Mouse (Mus musculus) kidney, adult 2 months (tissue): ENCODE measurements around the gene Prpf6. TPM values are rescaled to one million over a fixed set of nuclear protein-coding genes. Genes with fewer than 3 reads are reported as not detected.

Source experiments
- DNase-seq: peaks from one replicate; pipeline ENCODE4 v3.0.0; 2021
- H3K27ac ChIP-seq: fragments of 200-500 bp; 2 replicates; pipeline ENCODE4 v1.5.1; 2012; ENCODE audit warnings: low read depth, low read length, control low read depth, inconsistent platforms; ENCODE audit not compliant: insufficient read depth
- H3K27me3 ChIP-seq: fragments of 200-500 bp; replicated peaks from 2 replicates; pipeline ENCODE4 v1.6.1; 2012; ENCODE audit warnings: mild to moderate bottlenecking, moderate library complexity, low read length, inconsistent platforms; ENCODE audit not compliant: control insufficient read depth, insufficient read depth
- H3K36me3 ChIP-seq: fragments of 200-500 bp; 2 replicates; pipeline ENCODE4 v1.6.1; 2012; ENCODE audit warnings: mild to moderate bottlenecking, moderate library complexity, low read length, inconsistent platforms; ENCODE audit not compliant: control insufficient read depth, insufficient read depth
- H3K4me1 ChIP-seq: fragments of 200-500 bp; 2 replicates; pipeline ENCODE4 v1.6.1; 2011; ENCODE audit warnings: low read length; ENCODE audit not compliant: control insufficient read depth, insufficient read depth
- H3K4me3 ChIP-seq: fragments of 200-500 bp; 2 replicates; pipeline ENCODE4 v1.5.1; 2011; ENCODE audit warnings: mild to moderate bottlenecking, low read depth, low read length, control low read depth; ENCODE audit not compliant: insufficient read depth
- CTCF ChIP-seq: fragments of 200-500 bp; conservative IDR thresholded peaks from 2 replicates; pipeline ENCODE4 v1.5.1; 2011; ENCODE audit warnings: low read depth, mild to moderate bottlenecking, control low read depth, low read length, moderate library complexity, mixed read lengths; ENCODE audit not compliant: insufficient read depth, insufficient read length
- POLR2A ChIP-seq: fragments of 200-500 bp; IDR thresholded peaks from one replicate; pipeline ENCODE4 v1.6.1; 2011; ENCODE audit warnings: low read depth, low read length, control low read depth
- WGBS: fragments of 180-500 bp; shearing (Covaris S2); methylation state at CpG from one replicate; pipeline ENCODE4 v1.1.7; 2018; 5-methylcytosine and 5-hydroxymethylcytosine counted together
- polyA plus RNA-seq: library from polyadenylated mRNA; depleted of rRNA; stranded (reverse); fragments of >200 nt; gene quantifications from 2 replicates; pipeline ENCODE4 v1.2.3, GENCODE M21; 2012; rRNA removed

Gene Prpf6
- polyA plus RNA-seq: 19.6 and 22.1 TPM in 2 replicates

DNA sequence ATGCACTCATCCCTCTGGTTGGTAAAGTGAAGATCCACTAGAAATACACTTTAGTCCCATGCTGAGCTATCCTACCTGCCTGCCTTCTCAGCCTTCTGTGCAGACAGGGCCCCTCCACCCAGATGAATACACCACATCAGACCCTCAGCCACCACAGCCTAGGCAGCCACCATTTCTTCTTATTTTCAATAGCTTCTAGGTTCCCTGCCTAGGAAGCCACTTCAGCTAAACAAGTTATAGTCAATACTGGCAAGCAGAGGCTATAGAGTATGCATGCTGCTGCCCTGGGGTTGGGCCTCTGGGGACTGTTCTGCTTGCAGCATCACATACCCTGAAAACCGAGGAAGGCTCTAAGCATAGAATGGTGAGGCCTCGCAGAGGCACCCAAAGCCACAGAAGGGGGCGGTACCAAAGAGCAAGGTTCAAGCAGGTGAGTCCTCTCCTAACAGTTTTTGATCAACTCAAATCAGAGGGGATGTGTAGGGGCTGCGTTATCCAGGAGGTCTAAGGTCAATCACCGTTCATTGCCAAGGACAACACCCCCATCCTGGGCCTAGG, at the start of gene Prpf6:
Prpf6 (plus strand) TSS at position 341 of the 558 bp plus-strand sequence.
- no peak for TF ChIP-seq CTCF
- no peak for TF ChIP-seq POLR2A
- peak; percentile 41 for DNase-seq
- 9% methylated on average over 5 of the region's 5 CpGs for WGBS
- Histone ChIP-seq H3K4me1 (peaks cover 9% of the 10 kb centered on the region; the same call in 1 of the 2 replicates), H3K4me3 (peak within 1 kb of the TSS; percentile 84), H3K27me3 (no peaks in the 10 kb centered on the region), H3K27ac (peak within 1 kb of the TSS; percentile 80), H3K36me3 (no peaks in the 10 kb centered on the region)

DNA sequence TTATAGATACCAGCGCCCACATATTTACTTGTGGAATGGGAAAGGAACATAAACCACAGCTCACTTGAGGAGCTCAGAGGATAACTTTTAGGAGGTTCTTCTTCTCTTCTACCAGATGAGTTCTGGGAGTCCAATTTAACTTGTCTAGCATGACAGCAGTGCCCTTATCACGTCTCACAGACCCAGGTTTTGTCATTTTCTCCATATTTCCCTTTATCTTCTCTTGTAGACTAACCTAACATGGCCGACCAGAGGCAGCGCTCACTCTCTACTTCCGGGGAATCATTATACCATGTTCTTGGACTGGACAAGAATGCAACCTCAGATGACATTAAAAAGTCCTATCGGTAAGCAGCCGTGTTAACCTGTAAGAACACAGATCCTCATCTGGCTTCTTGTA, 45.5 kb upstream of the Prpf6 start:
- Histone ChIP-seq H3K4me1 (peaks cover 4% of the 10 kb centered on the region; the same call in 1 of the 2 replicates), H3K36me3 (peaks cover 2% of the 10 kb centered on the region; the same call in 1 of the 2 replicates), H3K4me3 (no peak overlapping the region), H3K27me3 (no peaks in the 10 kb centered on the region), H3K27ac (no peak overlapping the region)
- TF ChIP-seq POLR2A (no peak), CTCF (no peak)
- no peak for DNase-seq
- WGBS: 91% methylated on average over 7 of the region's 7 CpGs

DNA sequence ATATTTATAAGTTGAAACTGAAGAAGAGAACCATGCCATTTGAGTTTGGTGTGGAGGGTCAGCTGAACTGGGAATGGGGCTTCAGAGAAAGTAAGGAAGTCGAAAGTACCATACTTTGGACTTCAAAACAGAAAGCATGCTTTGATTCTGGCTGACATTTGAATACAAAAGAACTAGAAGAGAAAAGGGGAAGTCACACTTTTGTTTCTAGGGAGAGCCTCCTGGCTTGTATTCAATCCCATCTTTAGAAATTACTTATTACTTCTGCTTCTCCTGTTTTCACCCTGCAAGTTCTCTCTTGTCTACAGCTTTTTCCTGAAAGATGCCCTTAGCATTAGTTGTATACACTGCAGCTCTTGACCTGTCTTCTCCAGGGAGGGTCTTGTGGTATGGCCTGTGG, 43.4 kb upstream of the Prpf6 start:
- Histone ChIP-seq H3K36me3 (peaks cover 2% of the 10 kb centered on the region; the same call in 1 of the 2 replicates), H3K27ac (no peak overlapping the region), H3K4me1 (no peaks in the 10 kb centered on the region), H3K4me3 (no peak overlapping the region), H3K27me3 (no peaks in the 10 kb centered on the region)
- no peak for TF ChIP-seq POLR2A
- TF ChIP-seq CTCF: no peak
- no peak for DNase-seq
- WGBS: 54% methylated on average over 1 of the region's 1 CpGs

DNA sequence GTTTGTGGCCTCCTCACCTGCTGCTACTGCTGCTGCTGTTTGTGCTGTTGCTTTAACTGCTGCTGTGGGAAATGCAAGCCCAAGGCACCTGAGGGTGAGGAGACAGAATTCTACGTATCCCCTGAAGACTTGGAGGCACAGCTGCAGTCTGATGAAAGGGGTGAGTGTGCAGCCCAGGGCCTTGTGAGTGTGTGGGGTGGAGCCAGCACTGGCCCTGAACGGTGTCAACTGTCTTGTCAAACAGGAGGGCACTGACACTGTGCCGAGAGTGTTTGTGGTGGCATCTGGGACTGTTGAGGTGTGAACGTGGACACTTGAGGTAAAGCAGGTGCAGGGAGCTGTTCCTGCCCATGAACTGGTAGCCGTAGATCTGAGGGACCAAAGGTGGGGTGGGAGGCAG, 43.0 kb upstream of the Prpf6 start:
- H3K4me1 ChIP-seq: no peaks in the 10 kb centered on the region
- 61% methylated on average over 5 of the region's 5 CpGs for WGBS
- no peak overlapping the region for H3K27ac ChIP-seq
- H3K36me3 ChIP-seq: peaks cover 2% of the 10 kb centered on the region; the same call in 1 of the 2 replicates
- no peak for DNase-seq
- no peaks in the 10 kb centered on the region for H3K27me3 ChIP-seq
- TF ChIP-seq CTCF (no peak), POLR2A (no peak)
- H3K4me3 ChIP-seq: no peak overlapping the region

DNA sequence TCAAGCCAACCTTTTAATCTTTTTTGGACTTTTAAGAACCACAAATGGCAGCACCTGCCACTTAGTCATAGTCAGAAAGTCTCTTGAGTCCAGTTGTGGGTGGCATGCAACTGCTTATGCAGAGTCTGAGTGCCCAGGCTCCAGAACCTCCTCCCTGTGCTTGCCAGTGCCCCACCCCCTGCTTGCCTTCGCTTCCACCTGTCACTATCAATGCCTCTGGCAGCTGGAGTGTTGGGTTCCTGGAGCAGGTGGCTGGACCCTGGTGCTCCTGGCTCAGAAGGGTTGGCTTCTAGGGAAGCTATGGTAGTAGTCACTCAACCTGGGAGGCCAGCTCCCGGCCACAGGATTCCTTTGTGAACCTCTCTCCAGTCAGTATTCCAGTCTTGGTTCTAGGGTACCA, 41.4 kb upstream of the Prpf6 start:
- Histone ChIP-seq H3K4me1 (no peaks in the 10 kb centered on the region), H3K4me3 (no peak overlapping the region), H3K27me3 (no peaks in the 10 kb centered on the region), H3K27ac (no peak overlapping the region), H3K36me3 (peaks cover 2% of the 10 kb centered on the region; the same call in 1 of the 2 replicates)
- no peak for TF ChIP-seq CTCF
- no peak for TF ChIP-seq POLR2A
- WGBS: 98% methylated on average over 2 of the region's 2 CpGs
- no peak for DNase-seq

DNA sequence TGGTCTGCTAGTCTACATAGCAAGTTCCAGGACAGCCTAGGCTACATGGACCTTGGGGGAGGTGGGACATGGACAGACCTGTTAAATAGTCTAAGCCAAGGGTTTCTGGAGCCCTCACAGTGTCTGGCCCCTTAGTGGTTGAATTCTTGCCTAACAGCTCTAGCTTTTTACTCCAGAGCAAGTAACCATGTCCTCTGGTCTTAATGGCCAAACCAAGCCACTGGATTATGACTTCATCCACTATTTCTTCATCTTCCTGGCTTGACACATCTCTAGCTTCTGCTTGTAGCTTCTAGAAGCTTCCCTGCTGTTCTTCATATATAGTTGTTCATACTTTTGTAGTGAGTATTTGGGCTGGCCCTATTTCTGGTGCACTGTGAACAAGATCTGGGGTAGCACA, 37.9 kb upstream of the Prpf6 start:
- Histone ChIP-seq H3K36me3 (0 out of 2 replicates have a peak, but pooled peaks cover 2% of the 10 kb centered on the region), H3K4me3 (no peak overlapping the region), H3K27ac (no peak overlapping the region), H3K27me3 (no peaks in the 10 kb centered on the region), H3K4me1 (no peaks in the 10 kb centered on the region)
- TF ChIP-seq CTCF (no peak), POLR2A (no peak)
- DNase-seq: no peak

GRCm38 (mm10) chr2:181567338-181567737, 24.3 kb upstream of the Prpf6 start:
- no peaks in the 10 kb centered on the region for H3K4me1 ChIP-seq
- no peak overlapping the region for H3K27ac ChIP-seq
- 89% methylated on average over 3 of the region's 3 CpGs for WGBS

More at GRCm38 (mm10) chr2:181567338-181567737, 24.3 kb upstream of the Prpf6 start:
- no peaks in the 10 kb centered on the region for H3K27me3 ChIP-seq
- TF ChIP-seq CTCF (no peak), POLR2A (no peak)
- no peak for DNase-seq
- H3K36me3 ChIP-seq: no peaks in the 10 kb centered on the region
- no peak overlapping the region for H3K4me3 ChIP-seq
